Mouse (Mus musculus): ENCODE data around the gene Farp1. TPM values are rescaled to one million over a fixed set of nuclear protein-coding genes. Genes with fewer than 3 reads are reported as not detected.

The Farp1 gene
- 43.3 and 44.4 TPM in 2 replicates for polyA plus RNA-seq (2012; rRNA removed)

DNA sequence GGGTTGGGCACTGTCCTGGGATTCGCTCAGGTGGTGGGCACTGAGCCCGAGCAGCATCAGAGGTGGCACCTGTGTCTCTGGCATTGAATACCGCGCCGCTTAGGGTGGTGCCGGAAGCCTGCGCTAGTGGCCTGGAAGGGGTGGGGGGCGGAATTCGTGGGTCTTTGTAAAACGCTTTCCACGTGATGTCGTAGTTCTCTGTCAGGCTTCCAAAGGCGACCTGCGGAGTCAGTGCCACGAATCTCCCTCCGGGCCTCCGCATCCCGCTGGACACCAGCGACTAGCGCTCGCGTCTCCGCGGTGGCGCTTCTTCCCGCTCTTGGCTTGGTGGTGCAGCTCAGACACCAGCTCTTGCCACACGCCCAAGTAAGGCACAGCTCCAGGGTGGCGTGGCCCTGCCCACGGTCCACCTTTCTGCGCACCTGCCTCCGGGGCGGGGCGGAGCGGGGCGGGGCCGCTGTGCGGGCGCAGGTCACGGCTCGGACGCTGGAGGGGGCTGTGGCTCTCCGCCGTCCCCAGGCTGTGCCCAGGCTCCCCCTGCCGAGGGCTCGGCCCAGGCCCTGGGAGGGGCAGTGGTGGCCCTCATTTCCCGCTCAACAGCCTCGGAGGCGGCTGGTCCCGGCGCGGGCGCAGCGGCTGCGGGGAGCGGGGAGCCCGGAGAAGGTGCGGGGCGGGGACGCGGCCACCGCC, at the start of gene Farp1:
Gene Farp1 (plus strand): TSS at position 228 of the 690 bp plus-strand sequence.
- under 1% methylated on average over 61 of the region's 61 CpGs for WGBS

DNA sequence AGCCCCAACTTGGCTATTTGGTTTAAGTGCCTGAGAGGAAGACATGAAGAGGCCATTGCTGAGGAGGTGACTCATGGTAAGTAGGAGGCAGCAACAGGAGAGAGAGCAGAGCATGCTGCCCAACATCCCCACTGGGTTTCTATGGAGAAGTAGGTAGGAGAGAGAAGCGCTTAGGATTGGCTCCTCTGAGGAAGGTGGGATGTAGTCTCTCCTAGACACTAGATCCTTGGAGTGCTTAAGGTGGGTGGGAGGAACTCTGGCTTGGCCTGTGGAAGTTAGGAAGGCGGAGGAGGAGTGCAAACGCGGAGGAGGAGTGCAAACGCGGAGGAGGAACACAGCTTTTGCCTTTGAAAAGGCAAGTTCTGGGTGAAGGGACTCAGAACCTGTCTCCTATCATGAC, 45.9 kb upstream of the Farp1 start:
- no peak overlapping the region for H3K4me3 ChIP-seq (replicated peaks; ENCODE audit: insufficient read depth, low read depth, low read length)
- H3K4me1 ChIP-seq (ENCODE audit: control insufficient read depth, insufficient read depth, low read length), result no peaks in the 10 kb centered on the region
- TF ChIP-seq POLR2A (IDR thresholded peaks at IDR 0.05; ENCODE audit: borderline replicate concordance, insufficient read depth, low read length), result no peak
- no peak for TF ChIP-seq CTCF (IDR thresholded peaks at IDR 0.05; ENCODE audit: borderline replicate concordance, insufficient read depth, low read depth, low read length)
- no peaks in the 10 kb centered on the region for H3K27me3 ChIP-seq (ENCODE audit: control insufficient read depth, insufficient read depth, low read length)
- DNase-seq, result no peak
- WGBS, result 70% methylated on average over 6 of the region's 6 CpGs
- H3K27ac ChIP-seq (ENCODE audit: insufficient read depth, low read length), result no peak overlapping the region

More for the DNA sequence above, at the start of gene Farp1:
- Histone ChIP-seq H3K4me1 (ENCODE audit: control insufficient read depth, insufficient read depth, low read length) (peaks cover 13% of the 10 kb centered on the region; the same call in 1 of the 2 replicates), H3K27me3 (ENCODE audit: control insufficient read depth, insufficient read depth, low read length) (no peaks in the 10 kb centered on the region), H3K27ac (ENCODE audit: insufficient read depth, low read length) (peak within 1 kb of the TSS; percentile 46), H3K4me3 (replicated peaks; ENCODE audit: insufficient read depth, low read depth, low read length) (peak within 1 kb of the TSS; percentile 63)
- peak; percentile 93 to 95 for DNase-seq
- peak; percentile 62 for TF ChIP-seq CTCF (IDR thresholded peaks at IDR 0.05; ENCODE audit: borderline replicate concordance, insufficient read depth, low read depth, low read length)
- TF ChIP-seq POLR2A (IDR thresholded peaks at IDR 0.05; ENCODE audit: borderline replicate concordance, insufficient read depth, low read length), result peak; percentile 69

DNA sequence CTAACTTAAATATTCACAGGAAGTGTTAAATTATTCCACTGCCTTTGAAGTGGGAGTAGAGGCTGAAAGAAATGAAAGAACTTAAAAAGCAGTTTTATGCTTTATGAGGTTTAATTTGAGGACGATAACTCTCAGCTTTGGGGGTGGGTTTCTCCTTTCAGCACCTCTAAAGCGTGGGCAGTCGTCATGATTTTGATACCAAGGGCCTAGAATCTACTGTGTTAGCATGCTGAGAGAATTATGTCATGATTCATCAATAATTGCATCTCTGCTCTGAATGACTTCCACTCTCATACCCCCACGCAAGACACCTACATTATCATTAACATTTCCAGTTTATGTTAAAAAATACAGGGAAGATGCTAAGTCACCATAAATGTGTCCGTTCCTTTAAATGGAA, 37.3 kb upstream of the Farp1 start:
- DNase-seq, result no peak
- H3K4me1 ChIP-seq (ENCODE audit: control insufficient read depth, insufficient read depth, low read length), result no peaks in the 10 kb centered on the region
- no peak overlapping the region for H3K4me3 ChIP-seq (replicated peaks; ENCODE audit: insufficient read depth, low read depth, low read length)
- no peak overlapping the region for H3K27ac ChIP-seq (ENCODE audit: insufficient read depth, low read length)
- 91% methylated on average over 5 of the region's 5 CpGs for WGBS
- H3K27me3 ChIP-seq (ENCODE audit: control insufficient read depth, insufficient read depth, low read length), result no peaks in the 10 kb centered on the region
- no peak for TF ChIP-seq CTCF (IDR thresholded peaks at IDR 0.05; ENCODE audit: borderline replicate concordance, insufficient read depth, low read depth, low read length)
- TF ChIP-seq POLR2A (IDR thresholded peaks at IDR 0.05; ENCODE audit: borderline replicate concordance, insufficient read depth, low read length), result no peak

DNA sequence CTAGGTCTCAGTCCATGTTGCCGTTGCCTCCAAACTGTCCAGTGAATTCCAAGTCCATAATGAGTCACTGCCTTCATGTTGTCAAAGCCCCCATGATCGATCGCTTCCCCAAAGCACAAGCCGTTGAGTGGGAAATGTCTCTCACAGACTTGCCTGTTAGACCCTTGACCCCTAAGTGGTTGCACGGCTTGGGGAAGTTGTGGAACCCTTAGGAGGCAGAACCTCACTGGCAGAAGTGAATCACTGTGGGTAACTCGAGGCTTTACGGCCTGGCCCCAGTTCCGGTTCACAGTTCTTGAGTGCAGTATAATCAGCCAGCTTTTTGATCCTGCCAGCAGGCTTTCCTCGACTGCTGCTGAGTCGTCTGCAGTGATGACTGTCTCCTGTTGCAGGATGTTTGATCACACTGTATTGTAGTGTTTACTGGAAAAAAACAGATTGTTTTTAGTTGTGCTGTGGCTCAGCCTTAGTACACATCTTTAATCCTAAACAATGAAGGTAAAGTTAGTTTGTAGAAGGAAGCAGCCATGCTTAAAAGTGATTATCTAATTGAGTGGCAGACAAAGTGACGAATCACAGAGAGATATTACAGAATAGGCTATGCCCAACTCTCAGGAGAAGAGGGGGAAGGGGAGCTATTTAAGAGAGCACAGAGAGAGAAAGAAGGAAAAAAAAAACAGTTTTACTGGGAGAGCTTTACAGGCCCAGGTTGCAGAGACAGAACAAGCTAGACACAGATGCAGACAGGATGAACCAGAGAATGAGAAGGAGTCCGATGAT, 34.2 kb upstream of the Farp1 start:
- Histone ChIP-seq H3K27me3 (ENCODE audit: control insufficient read depth, insufficient read depth, low read length) (no peaks in the 10 kb centered on the region), H3K27ac (ENCODE audit: insufficient read depth, low read length) (no peak overlapping the region), H3K4me1 (ENCODE audit: control insufficient read depth, insufficient read depth, low read length) (no peaks in the 10 kb centered on the region), H3K4me3 (replicated peaks; ENCODE audit: insufficient read depth, low read depth, low read length) (no peak overlapping the region)
- no peak for DNase-seq
- 46% methylated on average over 12 of the region's 12 CpGs for WGBS
- no peak for TF ChIP-seq CTCF (IDR thresholded peaks at IDR 0.05; ENCODE audit: borderline replicate concordance, insufficient read depth, low read depth, low read length)
- no peak for TF ChIP-seq POLR2A (IDR thresholded peaks at IDR 0.05; ENCODE audit: borderline replicate concordance, insufficient read depth, low read length)

DNA sequence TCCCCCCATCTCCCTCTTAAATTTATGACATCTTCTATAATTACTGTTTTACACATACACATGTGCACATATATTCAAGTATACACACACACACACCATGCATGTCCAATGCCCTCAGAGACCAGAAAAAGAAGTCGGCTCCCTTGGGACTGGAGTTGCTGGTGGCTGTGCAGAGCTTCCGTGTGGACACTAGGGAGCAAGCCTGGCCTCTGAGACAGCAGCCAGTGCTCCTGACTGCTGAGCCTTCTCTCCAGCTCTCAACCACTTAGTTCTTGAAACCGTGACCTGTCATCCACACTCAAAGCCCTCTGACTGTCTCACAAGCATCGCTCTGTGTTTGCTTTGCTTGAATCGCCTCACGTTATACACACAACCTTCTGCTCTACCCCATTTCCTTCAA, 29.4 kb upstream of the Farp1 start:
- no peak for TF ChIP-seq CTCF (IDR thresholded peaks at IDR 0.05; ENCODE audit: borderline replicate concordance, insufficient read depth, low read depth, low read length)
- no peak for TF ChIP-seq POLR2A (IDR thresholded peaks at IDR 0.05; ENCODE audit: borderline replicate concordance, insufficient read depth, low read length)
- WGBS, result 44% methylated on average over 6 of the region's 6 CpGs
- peak; percentile 34 to 42 for DNase-seq
- Histone ChIP-seq H3K4me1 (ENCODE audit: control insufficient read depth, insufficient read depth, low read length) (no peaks in the 10 kb centered on the region), H3K27ac (ENCODE audit: insufficient read depth, low read length) (no peak overlapping the region), H3K4me3 (replicated peaks; ENCODE audit: insufficient read depth, low read depth, low read length) (no peak overlapping the region), H3K27me3 (ENCODE audit: control insufficient read depth, insufficient read depth, low read length) (no peaks in the 10 kb centered on the region)

DNA sequence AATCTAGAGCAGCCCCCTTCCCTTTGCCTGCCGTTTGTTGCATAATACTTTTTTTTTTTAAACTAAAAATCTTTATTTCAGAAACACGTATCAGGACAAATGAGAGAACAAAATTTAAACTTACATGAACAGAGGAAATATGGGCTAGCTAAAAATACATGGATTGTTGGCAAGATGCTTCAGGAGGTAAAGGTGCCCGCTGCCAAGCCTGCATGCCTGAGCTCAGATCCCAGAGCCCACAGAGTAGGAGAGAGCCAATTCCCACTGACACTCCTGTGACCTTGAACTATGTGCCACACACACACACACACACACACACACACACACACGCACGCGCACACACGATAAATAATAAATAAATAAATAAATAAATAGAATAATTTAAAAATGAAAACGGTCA, 29.0 kb upstream of the Farp1 start:
- Histone ChIP-seq H3K27me3 (ENCODE audit: control insufficient read depth, insufficient read depth, low read length) (no peaks in the 10 kb centered on the region), H3K27ac (ENCODE audit: insufficient read depth, low read length) (no peak overlapping the region), H3K4me3 (replicated peaks; ENCODE audit: insufficient read depth, low read depth, low read length) (no peak overlapping the region), H3K4me1 (ENCODE audit: control insufficient read depth, insufficient read depth, low read length) (no peaks in the 10 kb centered on the region)
- 59% methylated on average over 8 of the region's 8 CpGs for WGBS
- peak; percentile 39 to 66 for DNase-seq
- TF ChIP-seq POLR2A (IDR thresholded peaks at IDR 0.05; ENCODE audit: borderline replicate concordance, insufficient read depth, low read length) (no peak), CTCF (IDR thresholded peaks at IDR 0.05; ENCODE audit: borderline replicate concordance, insufficient read depth, low read depth, low read length) (no peak)

DNA sequence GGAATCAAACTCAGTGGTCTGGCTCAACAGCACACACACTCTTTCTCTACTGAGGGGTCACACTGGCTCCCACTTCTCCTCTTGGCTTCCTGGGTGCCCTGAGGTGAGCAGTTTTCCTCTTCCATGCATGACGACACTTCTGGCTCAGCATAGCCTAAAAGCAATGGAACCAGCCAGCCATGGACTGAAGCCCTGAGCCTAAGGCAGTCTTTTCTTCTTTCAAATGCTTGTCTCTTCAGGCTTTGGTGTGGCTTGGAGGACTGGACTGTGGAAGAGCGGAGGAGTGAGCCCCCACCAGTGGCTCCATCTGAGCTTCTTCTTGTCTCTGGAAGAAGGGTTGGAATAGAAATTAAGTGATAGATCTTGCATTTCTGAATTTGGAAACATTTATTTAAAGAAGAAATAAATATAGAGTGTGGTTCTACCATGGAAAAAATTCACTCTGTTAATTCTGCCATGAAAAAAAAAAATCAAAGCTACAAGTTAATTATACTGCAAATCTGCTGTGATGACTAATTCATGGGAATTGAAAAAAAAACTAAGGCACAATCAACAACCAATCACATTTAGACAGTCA, 19.8 kb upstream of the Farp1 start:
- Histone ChIP-seq H3K27ac (ENCODE audit: insufficient read depth, low read length) (no peak overlapping the region), H3K27me3 (ENCODE audit: control insufficient read depth, insufficient read depth, low read length) (no peaks in the 10 kb centered on the region), H3K4me1 (ENCODE audit: control insufficient read depth, insufficient read depth, low read length) (no peaks in the 10 kb centered on the region), H3K4me3 (replicated peaks; ENCODE audit: insufficient read depth, low read depth, low read length) (no peak overlapping the region)
- TF ChIP-seq CTCF (IDR thresholded peaks at IDR 0.05; ENCODE audit: borderline replicate concordance, insufficient read depth, low read depth, low read length) (no peak), POLR2A (IDR thresholded peaks at IDR 0.05; ENCODE audit: borderline replicate concordance, insufficient read depth, low read length) (no peak)
- WGBS, result 85% methylated on average over 2 of the region's 2 CpGs
- DNase-seq, result no peak
